Mouse (Mus musculus) testis, adult 2 months (tissue): ENCODE data around the gene Tia1.

Source experiments
- CTCF ChIP-seq: fragments of 200-500 bp; IDR thresholded peaks from 2 replicates; pipeline ENCODE4 v1.5.1; 2012; ENCODE audit warnings: low read depth, mild to moderate bottlenecking, inconsistent platforms, low read length, moderate library complexity; ENCODE audit not compliant: control insufficient read depth, insufficient read depth, insufficient replicate concordance
- POLR2A ChIP-seq: fragments of 200-500 bp; IDR thresholded peaks from 2 replicates; pipeline ENCODE4 v1.6.1; 2012; ENCODE audit warnings: low read depth, mild to moderate bottlenecking, inconsistent platforms, low read length, moderate library complexity; ENCODE audit not compliant: control insufficient read depth

DNA sequence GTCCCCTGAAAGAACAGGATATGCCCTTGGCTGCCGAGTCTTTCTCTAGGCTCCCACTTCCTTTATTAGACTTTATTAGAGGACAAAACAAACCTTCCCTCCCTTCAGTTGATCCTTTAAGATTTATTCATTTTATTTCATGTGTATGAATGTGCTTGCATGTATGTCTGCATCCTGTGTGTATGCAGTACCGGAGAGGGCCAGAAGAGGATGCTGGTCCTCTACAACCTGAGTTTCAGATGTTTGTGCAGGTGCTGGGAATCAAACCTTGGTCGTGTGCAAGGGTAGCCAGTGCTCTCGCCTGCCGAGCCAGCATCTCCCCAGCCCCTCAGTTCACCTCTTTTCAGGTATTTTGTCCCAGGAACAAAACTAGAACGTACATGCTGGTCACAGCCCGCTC, 42.6 kb upstream of the Tia1 start:
- TF ChIP-seq CTCF (peak; percentile 9; the same call in 1 of the 2 replicates), POLR2A (no peak)
